In genomic region chr11:111735446-111735845, GRCm38 (mm10) we compare ENCODE assay signal across 14 mouse cellular contexts.
"Had no signal": no experiment of that assay in that cellular context is flagged by ENCODE, and none has a peak within 500 bp of the region (broad histone marks: within the 10 kb centered on the region; RNA-seq: fewer than 3 reads in every experiment).

No protein-coding gene starts in this region.

- H3K9me3 ChIP-seq: kidney, embryonic 15.5 days; limb, embryonic 10.5 days; liver, embryonic 13.5 days; lung, embryonic 15.5 days; megakaryocyte, embryonic 14.5 days; neural tube, embryonic 13.5 days had no signal

- ATAC-seq: intestine, postnatal 0 days; liver, postnatal 0 days; midbrain, embryonic 16.5 days had no signal

- H3K4me3 ChIP-seq: kidney, embryonic 15.5 days; left cerebral cortex, adult 2 months; limb, embryonic 10.5 days; liver, embryonic 13.5 days; lung, embryonic 15.5 days; megakaryocyte, embryonic 14.5 days; neural tube, embryonic 13.5 days had no signal

- H3K36me3 ChIP-seq: kidney, embryonic 15.5 days; limb, embryonic 10.5 days; liver, embryonic 13.5 days; lung, embryonic 15.5 days; neural tube, embryonic 13.5 days had no signal

- H3K9ac ChIP-seq: kidney, embryonic 15.5 days; liver, embryonic 13.5 days; liver, postnatal 0 days; lung, embryonic 15.5 days; neural tube, embryonic 13.5 days had no signal

- H3K27ac ChIP-seq: kidney, embryonic 15.5 days; left cerebral cortex, adult 2 months; limb, embryonic 10.5 days; liver, embryonic 13.5 days; lung, embryonic 15.5 days; macrophage; neural tube, embryonic 13.5 days had no signal

- H3K27me3 ChIP-seq: kidney, embryonic 15.5 days; liver, embryonic 13.5 days; lung, embryonic 15.5 days; megakaryocyte, embryonic 14.5 days; neural tube, embryonic 13.5 days had no signal

- DNase-seq: liver, embryonic 13.5 days; liver, postnatal 0 days; right cerebral cortex, postnatal 14 days; thymus, postnatal 36 days had no signal

- H3K4me2 ChIP-seq: kidney, embryonic 15.5 days; liver, embryonic 13.5 days; lung, embryonic 15.5 days; midbrain, embryonic 11.5 days; neural tube, embryonic 13.5 days had no signal

- H3K4me1 ChIP-seq: liver, embryonic 13.5 days; lung, embryonic 15.5 days; megakaryocyte, embryonic 14.5 days; neural tube, embryonic 13.5 days had no signal
